Mouse (Mus musculus) ES-E14 (cell line): Measurements from ENCODE around the gene Stat2. TPM values are rescaled to one million over a fixed set of nuclear protein-coding genes. Genes with fewer than 3 reads are reported as not detected.

Experiments used
- DNase-seq: peaks from one replicate; pipeline ENCODE4 v3.0.0-alpha.2; 2013; ENCODE audit warnings: low read depth, low spot score
- H3K27ac ChIP-seq: 2 replicates; pipeline ENCODE4 v1.5.1; 2012; ENCODE audit warnings: low read depth, mild to moderate bottlenecking, low read length, moderate library complexity, mixed read lengths; ENCODE audit not compliant: poor library complexity, insufficient read depth, severe bottlenecking
- H3K36me3 ChIP-seq: 2 replicates; pipeline ENCODE4 v1.6.1; 2012; ENCODE audit warnings: mild to moderate bottlenecking, low read length, moderate library complexity, mixed read lengths; ENCODE audit not compliant: control insufficient read depth, poor library complexity, insufficient read depth, severe bottlenecking
- H3K4me1 ChIP-seq, 2 experiments: fragments of 150-350 bp in 1 of 2; sonication (generic) in 1 of 2; 2 replicates each; pipeline ENCODE4 v1.6.1; 2012; ENCODE audit warnings: low read length in 2 of 2, mild to moderate bottlenecking in 1 of 2, mixed read lengths in 1 of 2; ENCODE audit not compliant: control insufficient read depth in 2 of 2, insufficient read depth in 2 of 2, poor library complexity in 1 of 2
- H3K4me3 ChIP-seq, 2 experiments: fragments of 150-350 bp in 1 of 2; sonication (generic) in 1 of 2; 2 replicates each; pipeline ENCODE4 v1.5.1; 2012; ENCODE audit warnings: low read length in 2 of 2, low read depth in 1 of 2, mild to moderate bottlenecking in 1 of 2, mixed read lengths in 1 of 2; ENCODE audit not compliant: insufficient read depth in 1 of 2, poor library complexity in 1 of 2, severe bottlenecking in 1 of 2
- H3K9ac ChIP-seq: 2 replicates; pipeline ENCODE4 v1.6.1; 2012; ENCODE audit warnings: low read depth, mild to moderate bottlenecking, low read length, mixed read lengths; ENCODE audit not compliant: poor library complexity, insufficient read depth, severe bottlenecking
- H3K9me3 ChIP-seq: fragments of 150-350 bp; sonication (generic); 2 replicates; pipeline ENCODE4 v1.6.1; 2012; ENCODE audit warnings: low read depth, mild to moderate bottlenecking, low read length; ENCODE audit not compliant: control insufficient read depth, insufficient read depth
- CHD2 ChIP-seq: IDR thresholded peaks from 2 replicates; pipeline ENCODE4 v1.6.1; 2014; ENCODE audit warnings: mild to moderate bottlenecking, low read depth, low read length, inconsistent platforms
- HCFC1 ChIP-seq: IDR thresholded peaks from 2 replicates; pipeline ENCODE4 v1.6.1; 2012; ENCODE audit warnings: low read length, inconsistent platforms, borderline replicate concordance; ENCODE audit not compliant: insufficient read depth
- MAFK ChIP-seq: IDR thresholded peaks from 2 replicates; pipeline ENCODE4 v1.6.1; 2014; ENCODE audit warnings: mild to moderate bottlenecking, low read depth, low read length, inconsistent platforms; ENCODE audit not compliant: insufficient read depth
- ZC3H11A ChIP-seq: IDR thresholded peaks from 2 replicates; pipeline ENCODE4 v1.6.1; 2012; ENCODE audit warnings: low read depth, mild to moderate bottlenecking, inconsistent platforms, low read length, borderline replicate concordance
- ZNF384 ChIP-seq: IDR thresholded peaks from 2 replicates; pipeline ENCODE4 v1.6.1; 2012; ENCODE audit warnings: low read depth, low read length, inconsistent platforms
- in situ Hi-C, 2 experiments: fragments of 600-800 bp; cut with MboI; formaldehyde crosslinking; loops; one replicate each; pipeline ENCODE4 v1.15.1; 2025; ENCODE audit warnings: low sequenced_read_pairs in 2 of 2, inconsistent platforms in 1 of 2; ENCODE audit not compliant: unreplicated experiment in 2 of 2
- total RNA-seq: library from RNA; depleted of rRNA; stranded (reverse); fragments of 300-350 nt; gene quantifications from 2 replicates; pipeline ENCODE4 v1.2.3, GENCODE M21; 2012

Gene Stat2
- total RNA-seq, 1 experiment = 10.6 TPM

DNA sequence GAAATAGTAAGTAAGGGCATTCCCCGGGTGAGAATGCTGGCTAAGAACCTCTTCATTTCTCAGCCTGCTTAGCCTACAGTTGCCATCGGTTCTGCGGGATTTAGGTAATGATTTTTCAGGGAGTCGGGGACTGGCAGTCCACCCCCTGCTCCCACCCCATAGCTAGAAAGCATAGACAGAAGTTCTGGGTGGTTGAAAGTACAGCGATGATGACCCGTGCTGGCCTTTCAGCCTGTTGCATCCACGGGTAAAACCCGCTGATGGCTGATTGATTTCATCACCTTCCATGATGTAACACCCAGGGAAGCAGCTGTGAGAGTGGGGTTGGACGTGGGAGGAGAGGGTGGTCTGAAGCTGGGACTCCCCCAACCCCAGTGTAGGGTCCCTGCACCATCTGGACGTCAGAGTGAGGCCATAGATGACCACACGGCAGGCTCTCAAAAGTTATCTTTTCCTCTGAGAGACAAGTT is 28.4 kb downstream of the Stat2 start, which contains the start of gene Il23a:
Gene Il23a (minus strand): TSS at position 51 of the 470 bp plus-strand sequence.
- Histone ChIP-seq H3K4me1 (peaks cover 0 to 5% of the 10 kb centered on the region in 2 experiments; a peak in 1 of 4 replicates), H3K4me3 (peak within 1 kb of the TSS; percentile 23 to 30; a peak in 2 of 4 replicates), H3K9ac (peak within 1 kb of the TSS; percentile 27), H3K36me3 (no peaks in the 10 kb centered on the region), H3K27ac (no peak within 1 kb of the TSS), H3K9me3 (no peaks in the 10 kb centered on the region)
- TF ChIP-seq MAFK = no peak
- no peak for TF ChIP-seq CHD2
- TF ChIP-seq ZC3H11A = no peak
- TF ChIP-seq ZNF384 = no peak
- no peak for TF ChIP-seq HCFC1
- in situ Hi-C loops = no loop called here
- DNase-seq = no peak

DNA sequence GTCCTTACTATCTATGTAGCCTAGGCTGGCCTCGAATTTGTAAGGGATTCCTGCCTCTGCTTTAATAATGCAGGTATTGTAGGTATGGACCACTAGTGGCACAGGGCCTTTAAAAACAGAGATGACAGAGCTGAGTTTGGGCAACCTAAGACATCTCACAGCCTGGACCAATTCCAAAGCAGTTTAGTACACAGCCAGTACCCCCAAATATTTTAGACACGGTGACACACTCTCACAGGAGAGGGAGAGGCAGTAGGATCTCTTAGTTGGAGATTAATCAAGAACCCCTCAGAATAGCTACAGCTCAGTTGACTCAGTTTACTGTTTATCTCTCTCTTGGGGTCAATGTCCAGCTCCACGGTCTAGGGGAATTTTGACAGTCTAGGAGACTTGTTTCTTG is 32.0 kb downstream of the Stat2 start:
- Histone ChIP-seq H3K27ac (peak overlapping the region; percentile 91), H3K36me3 (no peaks in the 10 kb centered on the region), H3K4me3 (peak overlapping the region; percentile 87 to 89), H3K9ac (peak overlapping the region; percentile 98), H3K9me3 (no peaks in the 10 kb centered on the region), H3K4me1 (peaks cover 0 to 6% of the 10 kb centered on the region in 2 experiments; a peak in 1 of 4 replicates)
- TF ChIP-seq ZC3H11A = no peak
- no peak for TF ChIP-seq HCFC1
- TF ChIP-seq CHD2 = no peak
- no peak for TF ChIP-seq ZNF384
- TF ChIP-seq MAFK = no peak
- in situ Hi-C loops = no loop called here
- DNase-seq = no peak

DNA sequence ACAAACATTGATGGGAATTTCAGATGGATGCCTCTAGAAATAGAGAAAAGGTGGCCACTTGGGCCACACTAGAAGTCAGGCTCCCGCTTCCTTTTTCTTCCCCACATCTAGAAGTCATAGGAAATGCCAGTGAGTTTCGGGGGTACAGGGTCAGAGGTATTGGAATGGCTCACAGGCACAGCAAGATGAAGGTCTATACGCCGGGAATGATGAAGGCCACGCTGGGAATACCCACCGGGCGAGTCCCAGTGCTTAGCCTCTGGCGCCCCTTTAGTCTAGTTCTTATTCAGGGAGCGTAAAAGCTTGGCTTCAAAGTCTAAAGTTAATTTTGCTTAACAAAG is 32.4 kb downstream of the Stat2 start:
- H3K9me3 ChIP-seq = no peaks in the 10 kb centered on the region
- H3K4me3 ChIP-seq = peak overlapping the region; percentile 87 to 89
- H3K4me1 ChIP-seq = peaks cover 0 to 6% of the 10 kb centered on the region in 2 experiments; a peak in 1 of 4 replicates
- H3K27ac ChIP-seq = peak overlapping the region; percentile 91
- peaks cover under 1% of the 10 kb centered on the region; the same call in 1 of the 2 replicates for H3K36me3 ChIP-seq
- in situ Hi-C loops = no loop called here
- no peak for DNase-seq
- peak overlapping the region; percentile 98 for H3K9ac ChIP-seq
- no peak for TF ChIP-seq HCFC1
- no peak for TF ChIP-seq ZNF384
- TF ChIP-seq ZC3H11A = no peak
- TF ChIP-seq CHD2 = no peak
- TF ChIP-seq MAFK = no peak

DNA sequence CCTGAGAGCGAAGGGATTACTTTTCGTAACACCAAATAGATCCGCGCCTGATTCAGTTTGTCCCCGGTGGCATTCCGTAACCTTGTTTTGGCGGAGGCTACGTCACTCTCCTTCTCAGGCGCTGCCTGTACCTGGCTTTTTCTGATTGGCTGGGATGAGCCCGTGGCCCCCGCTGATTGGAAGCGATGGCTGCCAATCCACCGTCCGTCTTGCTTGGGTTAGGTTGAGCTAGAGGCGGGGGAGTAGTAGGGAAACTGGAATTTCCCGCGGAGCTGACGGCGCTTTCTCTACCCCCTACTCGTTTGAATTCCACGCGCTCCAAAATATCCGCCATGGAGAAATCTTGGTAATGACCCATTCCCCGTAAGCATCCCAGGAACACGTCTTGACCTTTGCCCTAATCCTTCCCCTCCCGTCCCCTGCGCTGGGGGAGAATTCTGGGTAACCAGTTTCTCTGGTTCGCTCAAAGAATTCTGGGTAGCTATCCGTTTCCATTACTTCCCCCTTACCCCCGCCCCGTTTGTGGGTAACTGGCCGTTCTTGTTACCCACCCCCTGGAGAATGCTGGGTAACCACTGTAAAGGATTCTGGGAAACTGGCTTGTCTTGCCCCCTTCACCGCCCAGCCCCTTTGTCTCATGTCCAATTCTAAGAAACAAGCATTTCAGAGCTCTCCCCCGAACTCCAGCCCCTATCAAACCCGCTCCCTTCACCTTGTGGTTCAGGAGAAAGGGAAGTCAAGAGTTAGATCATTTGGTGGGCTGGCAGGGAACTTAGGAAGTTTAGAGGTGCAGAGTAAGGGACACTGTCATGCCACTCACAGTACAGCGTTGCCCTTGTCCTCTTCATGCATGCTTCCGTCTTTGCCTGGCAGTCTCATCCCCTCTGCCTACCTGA is 33.0 kb downstream of the Stat2 start, which contains the start of gene Pan2:
Gene Pan2 (plus strand): TSS at position 210 of the 896 bp plus-strand sequence.
- Histone ChIP-seq H3K9me3 (no peaks in the 10 kb centered on the region), H3K4me1 (peaks cover 0 to 6% of the 10 kb centered on the region in 2 experiments; a peak in 1 of 4 replicates), H3K4me3 (peak within 1 kb of the TSS; percentile 87 to 89), H3K36me3 (peaks cover 5% of the 10 kb centered on the region; the same call in 1 of the 2 replicates), H3K9ac (peak within 1 kb of the TSS; percentile 98), H3K27ac (peak within 1 kb of the TSS; percentile 94)
- in situ Hi-C loops = no loop called here
- TF ChIP-seq ZNF384 = no peak
- peak; percentile 92 for TF ChIP-seq CHD2
- TF ChIP-seq HCFC1 = peak; percentile 66; the same call in 1 of the 2 replicates
- peak; percentile 98 for DNase-seq
